Mouse (Mus musculus): ENCODE measurements around the gene Sh3bgrl2. TPM values are rescaled to one million over a fixed set of nuclear protein-coding genes. Genes with fewer than 3 reads are reported as not detected.
A peak's percentile ranks its signal among the peaks of the same experiment; 100 is the strongest.

The Sh3bgrl2 gene
- polyA plus RNA-seq, 1 experiment from 2014 or later: 33.2 TPM

GRCm38 (mm10) chr9:83568125-83568524 lies 20.0 kb downstream of the Sh3bgrl2 start:
- Histone ChIP-seq H3K9ac (ENCODE audit: low read length) (no peak overlapping the region), H3K27me3 (ENCODE audit: control insufficient read depth, insufficient read depth, low read length) (no peaks in the 10 kb centered on the region), H3K4me2 (ENCODE audit: low read depth, low read length) (no peak overlapping the region), H3K4me3 (replicated peaks; ENCODE audit: low read length) (no peak overlapping the region), H3K9me3 (replicated peaks; ENCODE audit: control insufficient read depth, low read length) (no peaks in the 10 kb centered on the region), H3K36me3 (ENCODE audit: control insufficient read depth, insufficient read depth, low read length) (no peaks in the 10 kb centered on the region), H3K27ac (ENCODE audit: low read length) (no peak overlapping the region), H3K4me1 (ENCODE audit: control insufficient read depth, insufficient read depth, low read length) (peaks cover 39% of the 10 kb centered on the region)
- WGBS: 91% methylated on average over 5 of the region's 5 CpGs
- ATAC-seq (ENCODE audit: insufficient read depth, low FRiP score): no peak

- Histone ChIP-seq H3K4me2 (ENCODE audit: low read depth, low read length) (no peak overlapping the region), H3K27ac (ENCODE audit: low read length) (no peak overlapping the region), H3K4me1 (ENCODE audit: control insufficient read depth, insufficient read depth, low read length) (peaks cover 41% of the 10 kb centered on the region), H3K9me3 (replicated peaks; ENCODE audit: control insufficient read depth, low read length) (no peaks in the 10 kb centered on the region), H3K9ac (ENCODE audit: low read length) (no peak overlapping the region), H3K36me3 (ENCODE audit: control insufficient read depth, insufficient read depth, low read length) (no peaks in the 10 kb centered on the region), H3K4me3 (replicated peaks; ENCODE audit: low read length) (no peak overlapping the region), H3K27me3 (ENCODE audit: control insufficient read depth, insufficient read depth, low read length) (no peaks in the 10 kb centered on the region)
- WGBS: 71% methylated on average over 3 of the region's 3 CpGs
- no peak for ATAC-seq (ENCODE audit: insufficient read depth, low FRiP score)
Observed at GRCm38 (mm10) chr9:83568937-83569336, 20.8 kb downstream of the Sh3bgrl2 start.

GRCm38 (mm10) chr9:83569898-83570297 lies 21.8 kb downstream of the Sh3bgrl2 start:
- Histone ChIP-seq H3K4me2 (ENCODE audit: low read depth, low read length) (no peak overlapping the region), H3K9ac (ENCODE audit: low read length) (no peak overlapping the region), H3K4me3 (replicated peaks; ENCODE audit: low read length) (no peak overlapping the region), H3K36me3 (ENCODE audit: control insufficient read depth, insufficient read depth, low read length) (no peaks in the 10 kb centered on the region), H3K9me3 (replicated peaks; ENCODE audit: control insufficient read depth, low read length) (no peaks in the 10 kb centered on the region), H3K27me3 (ENCODE audit: control insufficient read depth, insufficient read depth, low read length) (no peaks in the 10 kb centered on the region), H3K4me1 (ENCODE audit: control insufficient read depth, insufficient read depth, low read length) (peaks cover 35% of the 10 kb centered on the region), H3K27ac (ENCODE audit: low read length) (no peak overlapping the region)
- WGBS: 61% methylated on average over 7 of the region's 7 CpGs
- no peak for ATAC-seq (ENCODE audit: insufficient read depth, low FRiP score)

- Histone ChIP-seq H3K36me3 (ENCODE audit: control insufficient read depth, insufficient read depth, low read length) (no peaks in the 10 kb centered on the region), H3K27ac (ENCODE audit: low read length) (no peak overlapping the region), H3K27me3 (ENCODE audit: control insufficient read depth, insufficient read depth, low read length) (no peaks in the 10 kb centered on the region), H3K4me2 (ENCODE audit: low read depth, low read length) (no peak overlapping the region), H3K4me3 (replicated peaks; ENCODE audit: low read length) (no peak overlapping the region), H3K9ac (ENCODE audit: low read length) (no peak overlapping the region), H3K4me1 (ENCODE audit: control insufficient read depth, insufficient read depth, low read length) (peaks cover 28% of the 10 kb centered on the region), H3K9me3 (replicated peaks; ENCODE audit: control insufficient read depth, low read length) (no peaks in the 10 kb centered on the region)
- no peak for ATAC-seq (ENCODE audit: insufficient read depth, low FRiP score)
- 68% methylated on average over 3 of the region's 3 CpGs for WGBS
Observed at GRCm38 (mm10) chr9:83571315-83571714, 23.2 kb downstream of the Sh3bgrl2 start.

- Histone ChIP-seq H3K27me3 (ENCODE audit: control insufficient read depth, insufficient read depth, low read length) (no peaks in the 10 kb centered on the region), H3K36me3 (ENCODE audit: control insufficient read depth, insufficient read depth, low read length) (no peaks in the 10 kb centered on the region), H3K9ac (ENCODE audit: low read length) (no peak overlapping the region), H3K4me3 (replicated peaks; ENCODE audit: low read length) (no peak overlapping the region), H3K4me1 (ENCODE audit: control insufficient read depth, insufficient read depth, low read length) (peaks cover 30% of the 10 kb centered on the region), H3K9me3 (replicated peaks; ENCODE audit: control insufficient read depth, low read length) (no peaks in the 10 kb centered on the region), H3K4me2 (ENCODE audit: low read depth, low read length) (no peak overlapping the region), H3K27ac (ENCODE audit: low read length) (no peak overlapping the region)
- 80% methylated on average over 2 of the region's 2 CpGs for WGBS
- ATAC-seq (ENCODE audit: insufficient read depth, low FRiP score): no peak
Observed at GRCm38 (mm10) chr9:83572326-83572725, 24.2 kb downstream of the Sh3bgrl2 start.

GRCm38 (mm10) chr9:83572870-83573269 lies 24.7 kb downstream of the Sh3bgrl2 start:
- Histone ChIP-seq H3K4me2 (ENCODE audit: low read depth, low read length) (no peak overlapping the region), H3K9ac (ENCODE audit: low read length) (no peak overlapping the region), H3K36me3 (ENCODE audit: control insufficient read depth, insufficient read depth, low read length) (no peaks in the 10 kb centered on the region), H3K9me3 (replicated peaks; ENCODE audit: control insufficient read depth, low read length) (no peaks in the 10 kb centered on the region), H3K27ac (ENCODE audit: low read length) (peak overlapping the region; percentile 66; the same call in 1 of the 2 replicates), H3K4me1 (ENCODE audit: control insufficient read depth, insufficient read depth, low read length) (peaks cover 30% of the 10 kb centered on the region), H3K4me3 (replicated peaks; ENCODE audit: low read length) (no peak overlapping the region), H3K27me3 (ENCODE audit: control insufficient read depth, insufficient read depth, low read length) (no peaks in the 10 kb centered on the region)
- 16% methylated on average over 2 of the region's 2 CpGs for WGBS
- ATAC-seq (ENCODE audit: insufficient read depth, low FRiP score): no peak

- no peaks in the 10 kb centered on the region for H3K36me3 ChIP-seq (ENCODE audit: control insufficient read depth, insufficient read depth, low read length)
- no peaks in the 10 kb centered on the region for H3K9me3 ChIP-seq (replicated peaks; ENCODE audit: control insufficient read depth, low read length)
- H3K27me3 ChIP-seq (ENCODE audit: control insufficient read depth, insufficient read depth, low read length): no peaks in the 10 kb centered on the region
- ATAC-seq (ENCODE audit: insufficient read depth, low FRiP score): no peak
- H3K4me2 ChIP-seq (ENCODE audit: low read depth, low read length): no peak overlapping the region
- H3K27ac ChIP-seq (ENCODE audit: low read length): no peak overlapping the region
- no peak overlapping the region for H3K4me3 ChIP-seq (replicated peaks; ENCODE audit: low read length)
- 32% methylated on average over 2 of the region's 2 CpGs for WGBS
- H3K4me1 ChIP-seq (ENCODE audit: control insufficient read depth, insufficient read depth, low read length): peaks cover 28% of the 10 kb centered on the region
- no peak overlapping the region for H3K9ac ChIP-seq (ENCODE audit: low read length)
Observed at GRCm38 (mm10) chr9:83573588-83573987, 25.5 kb downstream of the Sh3bgrl2 start.

GRCm38 (mm10) chr9:83575403-83575802 lies 27.3 kb downstream of the Sh3bgrl2 start:
- Histone ChIP-seq H3K4me3 (replicated peaks; ENCODE audit: low read length) (no peak overlapping the region), H3K9ac (ENCODE audit: low read length) (no peak overlapping the region), H3K27me3 (ENCODE audit: control insufficient read depth, insufficient read depth, low read length) (no peaks in the 10 kb centered on the region), H3K27ac (ENCODE audit: low read length) (no peak overlapping the region), H3K4me2 (ENCODE audit: low read depth, low read length) (no peak overlapping the region), H3K9me3 (replicated peaks; ENCODE audit: control insufficient read depth, low read length) (no peaks in the 10 kb centered on the region), H3K4me1 (ENCODE audit: control insufficient read depth, insufficient read depth, low read length) (peaks cover 17% of the 10 kb centered on the region), H3K36me3 (ENCODE audit: control insufficient read depth, insufficient read depth, low read length) (no peaks in the 10 kb centered on the region)
- WGBS: 79% methylated on average over 4 of the region's 4 CpGs
- ATAC-seq (ENCODE audit: insufficient read depth, low FRiP score): no peak

GRCm38 (mm10) chr9:83576018-83576688 lies 28.0 kb downstream of the Sh3bgrl2 start:
- Histone ChIP-seq H3K36me3 (ENCODE audit: control insufficient read depth, insufficient read depth, low read length) (no peaks in the 10 kb centered on the region; the same call in 1 of the 2 replicates), H3K27ac (ENCODE audit: low read length) (no peak overlapping the region), H3K4me3 (replicated peaks; ENCODE audit: low read length) (no peak overlapping the region), H3K27me3 (ENCODE audit: control insufficient read depth, insufficient read depth, low read length) (no peaks in the 10 kb centered on the region), H3K4me1 (ENCODE audit: control insufficient read depth, insufficient read depth, low read length) (peaks cover 16% of the 10 kb centered on the region), H3K9me3 (replicated peaks; ENCODE audit: control insufficient read depth, low read length) (no peaks in the 10 kb centered on the region), H3K9ac (ENCODE audit: low read length) (no peak overlapping the region), H3K4me2 (ENCODE audit: low read depth, low read length) (no peak overlapping the region)
- ATAC-seq (ENCODE audit: insufficient read depth, low FRiP score): no peak
- WGBS: 49% methylated on average over 7 of the region's 7 CpGs
